8 mouse cellular contexts compared by ENCODE assay signal in the genomic region with DNA sequence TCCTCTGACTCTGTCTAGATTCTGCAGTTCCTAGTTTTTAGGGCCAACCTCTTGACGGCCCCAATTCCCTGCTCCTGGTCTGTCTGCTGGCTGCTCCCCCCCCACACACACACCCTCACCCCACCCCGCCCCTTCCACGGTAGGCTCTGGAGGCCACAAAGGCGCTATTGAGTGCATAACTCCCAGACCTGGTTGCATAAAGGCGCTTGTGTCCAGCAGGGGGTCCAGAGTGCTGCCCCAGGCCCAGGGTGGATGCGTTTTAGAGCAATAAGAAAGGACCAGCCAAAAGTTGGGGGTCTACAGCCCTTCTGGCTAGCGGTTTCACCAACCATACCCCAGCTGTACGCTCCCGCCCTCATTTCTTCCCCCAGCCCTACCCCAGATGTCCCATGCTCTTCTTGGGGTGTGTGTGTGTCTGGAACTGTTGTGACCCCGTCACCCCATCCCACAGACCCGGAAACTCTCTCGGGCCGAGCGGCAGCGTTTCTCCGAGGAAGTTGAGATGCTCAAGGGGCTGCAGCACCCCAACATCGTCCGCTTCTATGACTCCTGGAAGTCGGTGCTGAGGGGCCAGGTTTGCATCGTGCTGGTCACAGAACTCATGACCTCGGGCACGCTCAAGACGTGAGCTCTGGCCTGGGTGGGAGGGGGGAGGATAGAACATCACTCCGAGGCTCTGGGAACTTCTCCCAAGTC. TPM values are rescaled to one million over a fixed set of nuclear protein-coding genes. Genes with fewer than 3 reads are reported as not detected.
DNase-seq lines count a peak whose midpoint lies in the region; ATAC-seq and TF ChIP-seq lines count a peak whose summit lies in the region.

No protein-coding gene starts in this region.

- no peak overlapping the region for H3K27ac ChIP-seq in forebrain, embryonic 12.5 days
- no peak overlapping the region for H3K27ac ChIP-seq in forebrain, postnatal 0 days (ENCODE audit: low read depth, low read length)
- H3K27ac ChIP-seq in liver, embryonic 12.5 days = no peak overlapping the region

- TF ChIP-seq CTCF in forebrain, postnatal 0 days (IDR thresholded peaks at IDR 0.05; ENCODE audit: low read depth) = no peak

- peak overlapping the region; percentile 33 for H3K9ac ChIP-seq in forebrain, embryonic 12.5 days
- H3K9ac ChIP-seq in forebrain, postnatal 0 days = no peak overlapping the region
- H3K9ac ChIP-seq in liver, embryonic 12.5 days = peak overlapping the region; percentile 93

- peaks cover 61% of the 10 kb centered on the region for H3K27me3 ChIP-seq in forebrain, embryonic 12.5 days
- H3K27me3 ChIP-seq in forebrain, postnatal 0 days (ENCODE audit: insufficient read depth, low read length) = peaks cover 38% of the 10 kb centered on the region
- H3K27me3 ChIP-seq in liver, embryonic 12.5 days (replicated peaks) = peaks cover 59% of the 10 kb centered on the region

- peak overlapping the region; percentile 96 for H3K4me2 ChIP-seq in forebrain, embryonic 12.5 days
- H3K4me2 ChIP-seq in forebrain, postnatal 0 days (ENCODE audit: low read depth) = no peak overlapping the region
- H3K4me2 ChIP-seq in liver, embryonic 12.5 days = peak overlapping the region; percentile 95

- no peaks in the 10 kb centered on the region for H3K9me3 ChIP-seq in forebrain, embryonic 12.5 days
- H3K9me3 ChIP-seq in forebrain, postnatal 0 days (ENCODE audit: low read length) = no peaks in the 10 kb centered on the region
- H3K9me3 ChIP-seq in liver, embryonic 12.5 days (replicated peaks) = no peaks in the 10 kb centered on the region

- ATAC-seq in forebrain, embryonic 12.5 days (ENCODE audit: low FRiP score) = no peak
- no peak for ATAC-seq in forebrain, postnatal 0 days
- ATAC-seq in liver, embryonic 12.5 days = no peak

- DNase-seq in forebrain, postnatal 0 days = no peak
- DNase-seq in urinary bladder, adult 2 months (ENCODE audit: low spot score) = peak; percentile 19
- DNase-seq in urinary bladder, postnatal 14 days (ENCODE audit: low spot score) = no peak
- DNase-seq in right cerebral cortex, postnatal 36 days (ENCODE audit: low spot score in 2 of 2) = no peak
- DNase-seq in left cerebral cortex, adult 11 months (ENCODE audit: low spot score) = no peak
- no peak for DNase-seq in spleen, adult 18-20 months

- whole genome bisulfite sequencing in forebrain, embryonic 12.5 days = under 1% methylated on average over 24 of the region's 24 CpGs
- 2% methylated on average over 24 of the region's 24 CpGs for WGBS in forebrain, postnatal 0 days
- WGBS in liver, embryonic 12.5 days (ENCODE audit: insufficient replicate concordance) = 7% methylated on average over 24 of the region's 24 CpGs

- peak overlapping the region; percentile 20 for H3K4me3 ChIP-seq in forebrain, embryonic 12.5 days (replicated peaks)
- no peak overlapping the region for H3K4me3 ChIP-seq in forebrain, postnatal 0 days (ENCODE audit: low read depth, low read length)
- peak overlapping the region; percentile 80 for H3K4me3 ChIP-seq in liver, embryonic 12.5 days

- H3K36me3 ChIP-seq in forebrain, embryonic 12.5 days (replicated peaks) = peaks cover 9% of the 10 kb centered on the region; the same call in 1 of the 2 replicates
- no peaks in the 10 kb centered on the region for H3K36me3 ChIP-seq in forebrain, postnatal 0 days (ENCODE audit: insufficient read depth)
- H3K36me3 ChIP-seq in liver, embryonic 12.5 days = peaks cover 28% of the 10 kb centered on the region

- peaks cover 59% of the 10 kb centered on the region for H3K4me1 ChIP-seq in forebrain, embryonic 12.5 days
- peaks cover 9% of the 10 kb centered on the region; the same call in 1 of the 2 replicates for H3K4me1 ChIP-seq in forebrain, postnatal 0 days (ENCODE audit: insufficient read depth)
- H3K4me1 ChIP-seq in liver, embryonic 12.5 days = peaks cover 78% of the 10 kb centered on the region

RNA-seq across cellular contexts. Expression of a gene that starts 2.1 kb away (rescaled TPM):
- 5.7 and 7.5 TPM in 2 replicates for polyA plus RNA-seq in forebrain, embryonic 12.5 days (2016; fragmentation: Nextera tagmentation; extraction: Ambion mirVana)
- total RNA-seq in forebrain, postnatal 0 days (2014; rRNA removed) = 3.2 and 5.4 TPM in 2 replicates
- 7.8 and 9.1 TPM in 2 replicates for polyA plus RNA-seq in forebrain, postnatal 0 days (2015; fragmentation: Nextera tagmentation; extraction: Ambion mirVana)
- 7.4 and 10.6 TPM in 2 replicates for polyA plus RNA-seq in urinary bladder, adult 2 months (2012; rRNA removed)
- 11.3 and 12.3 TPM in 2 replicates for polyA plus RNA-seq in liver, embryonic 12.5 days (2016; fragmentation: Nextera tagmentation; extraction: Ambion mirVana)

RNA-seq across cellular contexts. Expression of a gene that starts 8.9 kb away (rescaled TPM):
- 90.4 and 93.1 TPM in 2 replicates for polyA plus RNA-seq in forebrain, embryonic 12.5 days (2016; fragmentation: Nextera tagmentation; extraction: Ambion mirVana)
- total RNA-seq in forebrain, postnatal 0 days (2014; rRNA removed) = 71.7 and 75.8 TPM in 2 replicates
- 135 and 138 TPM in 2 replicates for polyA plus RNA-seq in forebrain, postnatal 0 days (2015; fragmentation: Nextera tagmentation; extraction: Ambion mirVana)
- polyA plus RNA-seq in urinary bladder, adult 2 months (2012; rRNA removed) = 73.3 and 91.1 TPM in 2 replicates
- 106 TPM in 2 replicates for polyA plus RNA-seq in liver, embryonic 12.5 days (2016; fragmentation: Nextera tagmentation; extraction: Ambion mirVana)

RNA-seq across cellular contexts. Expression of a gene that starts 16.4 kb away (rescaled TPM):
- 1.6 TPM in 2 replicates for polyA plus RNA-seq in forebrain, embryonic 12.5 days (2016; fragmentation: Nextera tagmentation; extraction: Ambion mirVana)
- total RNA-seq in forebrain, postnatal 0 days (2014; rRNA removed) = 0.10 and 0.15 TPM in 2 replicates
- 0.36 and 0.61 TPM in 2 replicates for polyA plus RNA-seq in forebrain, postnatal 0 days (2015; fragmentation: Nextera tagmentation; extraction: Ambion mirVana)
- 1.4 and 1.5 TPM in 2 replicates for polyA plus RNA-seq in urinary bladder, adult 2 months (2012; rRNA removed)
- polyA plus RNA-seq in liver, embryonic 12.5 days (2016; fragmentation: Nextera tagmentation; extraction: Ambion mirVana) = 0.74 and 1.3 TPM in 2 replicates

RNA-seq across cellular contexts. Expression of a gene that starts 16.5 kb away (rescaled TPM):
- 178 and 183 TPM in 2 replicates for polyA plus RNA-seq in forebrain, embryonic 12.5 days (2016; fragmentation: Nextera tagmentation; extraction: Ambion mirVana)
- 110 and 140 TPM in 2 replicates for total RNA-seq in forebrain, postnatal 0 days (2014; rRNA removed)
- 208 and 233 TPM in 2 replicates for polyA plus RNA-seq in forebrain, postnatal 0 days (2015; fragmentation: Nextera tagmentation; extraction: Ambion mirVana)
- 155 and 156 TPM in 2 replicates for polyA plus RNA-seq in urinary bladder, adult 2 months (2012; rRNA removed)
- polyA plus RNA-seq in liver, embryonic 12.5 days (2016; fragmentation: Nextera tagmentation; extraction: Ambion mirVana) = 144 and 150 TPM in 2 replicates

RNA-seq across cellular contexts. Expression of a gene that starts 16.6 kb away (rescaled TPM):
- 43.7 and 49.6 TPM in 2 replicates for polyA plus RNA-seq in forebrain, embryonic 12.5 days (2016; fragmentation: Nextera tagmentation; extraction: Ambion mirVana)
- total RNA-seq in forebrain, postnatal 0 days (2014; rRNA removed) = 42.9 and 46.0 TPM in 2 replicates
- polyA plus RNA-seq in forebrain, postnatal 0 days (2015; fragmentation: Nextera tagmentation; extraction: Ambion mirVana) = 93.4 and 102 TPM in 2 replicates
- polyA plus RNA-seq in urinary bladder, adult 2 months (2012; rRNA removed) = 79.5 and 82.0 TPM in 2 replicates
- polyA plus RNA-seq in liver, embryonic 12.5 days (2016; fragmentation: Nextera tagmentation; extraction: Ambion mirVana) = 32.6 and 33.5 TPM in 2 replicates
